Mouse (Mus musculus): ENCODE data around the gene Igsf11. TPM values are rescaled to one million over a fixed set of nuclear protein-coding genes. Genes with fewer than 3 reads are reported as not detected.

Igsf11 gene
- total and polyA plus RNA-seq, 3 experiments = not detected

DNA sequence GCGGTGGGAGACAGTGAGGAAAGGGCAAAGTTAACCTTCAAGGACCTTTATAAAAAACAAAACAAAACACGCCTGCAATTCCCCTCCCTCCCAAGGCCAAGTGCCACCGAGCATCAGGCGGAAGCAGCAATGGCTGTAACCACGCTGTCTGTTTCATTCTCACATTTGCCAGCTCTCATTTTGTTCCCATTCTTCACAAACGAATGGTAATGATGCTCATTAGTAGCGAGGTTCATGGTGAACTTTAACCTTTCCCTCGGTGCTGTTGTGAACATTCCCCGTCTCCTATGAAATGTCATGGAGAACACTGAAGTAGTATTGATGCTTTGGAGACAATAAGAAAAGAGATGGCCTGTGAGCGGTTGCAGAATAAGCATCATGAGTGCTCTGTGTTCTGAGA is 74.6 kb downstream of the Igsf11 start:
- Histone ChIP-seq H3K9me3 (replicated peaks; ENCODE audit: insufficient read depth, low read length) (no peaks in the 10 kb centered on the region), H3K9ac (ENCODE audit: control insufficient read depth, low read depth, low read length, poor library complexity, severe bottlenecking) (no peak overlapping the region), H3K27ac (ENCODE audit: control insufficient read depth, low read depth, low read length) (no peak overlapping the region), H3K27me3 (ENCODE audit: control insufficient read depth in 1 of 2, insufficient read depth in 2 of 2, low read length in 2 of 2) (no peaks in the 10 kb centered on the region), H3K36me3 (ENCODE audit: control insufficient read depth in 1 of 2, insufficient read depth in 2 of 2, low read length in 2 of 2) (no peaks in the 10 kb centered on the region), H3K79me2 (ENCODE audit: control insufficient read depth, insufficient read depth, low read length, poor library complexity) (no peaks in the 10 kb centered on the region), H3K4me3 (ENCODE audit: control insufficient read depth in 1 of 2, insufficient read depth in 1 of 2, low read depth in 2 of 2, low read length in 2 of 2) (no peak overlapping the region), H3K4me1 (ENCODE audit: control insufficient read depth in 1 of 2, insufficient read depth in 2 of 2, low read length in 2 of 2) (no peaks in the 10 kb centered on the region)
- no peak for DNase-seq (ENCODE audit: low read depth, low spot score)
- TF ChIP-seq MAFK (IDR thresholded peaks at IDR 0.05; ENCODE audit: borderline replicate concordance, low read depth, low read length) (no peak), EP300 (IDR thresholded peaks at IDR 0.05; ENCODE audit: low read depth in 1 of 2, low read length in 2 of 2) (no peak), USF1 (IDR thresholded peaks at IDR 0.05; ENCODE audit: low read depth, low read length) (no peak), MEF2A (IDR thresholded peaks at IDR 0.05; ENCODE audit: extremely low read depth, insufficient replicate concordance, low read depth, low read length, poor library complexity, severe bottlenecking) (no peak), ZNF384 (IDR thresholded peaks at IDR 0.05; ENCODE audit: low read depth, low read length) (no peak), MAX (IDR thresholded peaks at IDR 0.05; ENCODE audit: low read length) (no peak), BHLHE40 (IDR thresholded peaks at IDR 0.05; ENCODE audit: borderline replicate concordance, low read depth, low read length) (no peak), POLR2A (IDR thresholded peaks at IDR 0.05; ENCODE audit: control insufficient read depth in 1 of 2, insufficient read depth in 1 of 2, low read depth in 1 of 2, low read length in 2 of 2, poor library complexity in 1 of 2) (no peak), ZC3H11A (IDR thresholded peaks at IDR 0.05; ENCODE audit: low read depth, low read length) (no peak), ELF1 (IDR thresholded peaks at IDR 0.05; ENCODE audit: low read depth, low read length) (no peak), RAD21 (IDR thresholded peaks at IDR 0.05; ENCODE audit: low read depth, low read length) (no peak), HCFC1 (IDR thresholded peaks at IDR 0.05; ENCODE audit: low read depth, low read length) (no peak), GABPA (IDR thresholded peaks at IDR 0.05; ENCODE audit: low read depth, low read length) (no peak), SIN3A (IDR thresholded peaks at IDR 0.05; ENCODE audit: low read length) (no peak), UBTF (IDR thresholded peaks at IDR 0.05; ENCODE audit: borderline replicate concordance, insufficient read depth, low read depth, low read length) (no peak), GATA1 (IDR thresholded peaks at IDR 0.05; ENCODE audit: low read depth, low read length) (no peak), CHD2 (IDR thresholded peaks at IDR 0.05; ENCODE audit: low read length) (no peak), ETS1 (IDR thresholded peaks at IDR 0.05; ENCODE audit: low read depth, low read length) (no peak), USF2 (IDR thresholded peaks at IDR 0.05; ENCODE audit: borderline replicate concordance in 1 of 2, insufficient read depth in 1 of 2, low read depth in 1 of 2, low read length in 2 of 2) (no peak), MAZ (IDR thresholded peaks at IDR 0.05; ENCODE audit: low read depth, low read length) (no peak)

DNA sequence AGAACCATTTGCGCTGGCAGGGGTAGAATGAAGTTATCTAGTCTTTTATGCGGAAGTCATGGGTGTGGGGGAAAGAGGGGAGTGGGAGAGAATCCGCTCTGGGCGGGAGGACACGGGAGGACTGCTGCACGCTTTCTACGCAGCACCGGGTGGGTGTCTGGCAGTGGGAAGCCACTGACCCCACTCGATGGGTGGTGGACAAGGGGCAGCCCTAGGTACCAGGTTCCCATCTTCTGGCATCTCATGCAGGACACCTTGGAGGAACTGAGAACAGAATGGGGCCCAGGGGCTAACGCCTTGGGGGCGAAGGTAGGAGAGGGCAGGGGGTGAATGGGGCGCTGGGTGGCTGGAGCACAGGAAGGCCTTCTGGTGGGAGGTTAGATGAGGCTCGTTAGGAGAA is 83.7 kb downstream of the Igsf11 start:
- Histone ChIP-seq H3K9ac (ENCODE audit: control insufficient read depth, low read depth, low read length, poor library complexity, severe bottlenecking) (no peak overlapping the region), H3K36me3 (ENCODE audit: control insufficient read depth in 1 of 2, insufficient read depth in 2 of 2, low read length in 2 of 2) (no peaks in the 10 kb centered on the region), H3K79me2 (ENCODE audit: control insufficient read depth, insufficient read depth, low read length, poor library complexity) (no peaks in the 10 kb centered on the region), H3K27ac (ENCODE audit: control insufficient read depth, low read depth, low read length) (no peak overlapping the region), H3K4me3 (ENCODE audit: control insufficient read depth in 1 of 2, insufficient read depth in 1 of 2, low read depth in 2 of 2, low read length in 2 of 2) (no peak overlapping the region), H3K27me3 (ENCODE audit: control insufficient read depth in 1 of 2, insufficient read depth in 2 of 2, low read length in 2 of 2) (no peaks in the 10 kb centered on the region), H3K9me3 (replicated peaks; ENCODE audit: insufficient read depth, low read length) (no peaks in the 10 kb centered on the region), H3K4me1 (ENCODE audit: control insufficient read depth in 1 of 2, insufficient read depth in 2 of 2, low read length in 2 of 2) (no peaks in the 10 kb centered on the region)
- DNase-seq (ENCODE audit: low read depth, low spot score) = no peak
- TF ChIP-seq RCOR1 (IDR thresholded peaks at IDR 0.05; ENCODE audit: low read depth, low read length) = no peak
- TF ChIP-seq GATA1 (IDR thresholded peaks at IDR 0.05; ENCODE audit: low read depth, low read length) = no peak
- no peak for TF ChIP-seq USF1 (IDR thresholded peaks at IDR 0.05; ENCODE audit: low read depth, low read length)
- TF ChIP-seq CHD1 (IDR thresholded peaks at IDR 0.05; ENCODE audit: low read depth, low read length) = no peak
- TF ChIP-seq KAT2A (conservative IDR thresholded peaks at IDR 0.05; ENCODE audit: low read depth, low read length) = no peak
- no peak for TF ChIP-seq MEF2A (IDR thresholded peaks at IDR 0.05; ENCODE audit: extremely low read depth, insufficient replicate concordance, low read depth, low read length, poor library complexity, severe bottlenecking)
